Mouse (Mus musculus) brain, embryonic 14.5 days (tissue): ENCODE measurements at regions not wholly inside any gene's neighbourhood (a gene's known extent, or its start where the extent isn't known, plus 50 kb on each side); places are given as distances from the start of the nearest gene placed in this dataset.

Experiments used
- CTCF ChIP-seq: fragments of 200-500 bp; IDR thresholded peaks from 2 replicates; pipeline ENCODE4 v1.5.1; 2012; ENCODE audit warnings: inconsistent platforms, mild to moderate bottlenecking, moderate library complexity, borderline replicate concordance; ENCODE audit not compliant: insufficient read depth, insufficient read length; ENCODE audit errors: extremely low read depth
- POLR2A ChIP-seq: fragments of 200-500 bp; IDR thresholded peaks from 2 replicates; pipeline ENCODE4 v1.6.1; 2012; ENCODE audit warnings: mild to moderate bottlenecking, inconsistent platforms, borderline replicate concordance; ENCODE audit not compliant: poor library complexity, insufficient read depth, insufficient read length, severe bottlenecking; ENCODE audit errors: extremely low read depth

DNA sequence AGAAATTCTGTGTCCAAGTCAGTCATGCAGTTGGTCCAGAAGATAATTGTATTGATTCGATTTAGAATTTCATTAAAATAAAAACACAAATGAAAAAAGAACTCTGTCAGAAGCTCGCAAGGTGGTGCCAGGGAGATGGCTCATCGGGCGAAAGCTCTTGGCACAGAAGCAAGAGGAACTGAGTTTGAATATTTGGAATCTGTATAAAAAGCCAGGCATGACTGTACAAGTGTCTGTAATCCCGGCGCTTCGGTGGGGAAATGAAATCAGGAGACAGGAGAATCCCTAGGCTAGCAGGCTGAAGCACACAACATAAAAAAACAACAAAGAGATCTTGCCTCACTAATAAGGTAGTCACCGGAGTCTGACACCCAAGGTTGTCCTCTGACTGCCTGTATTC, 162.7 kb upstream of the Eif4g2 start:
- no peak for TF ChIP-seq CTCF
- no peak for TF ChIP-seq POLR2A
